Mouse (Mus musculus) stomach, postnatal 0 days (tissue): ENCODE measurements around the gene Klf12.

Source experiments
- CTCF ChIP-seq: IDR thresholded peaks from 2 replicates; pipeline ENCODE4 v1.5.1; 2016; ENCODE audit warnings: antibody characterized with exemption, low read depth, mild to moderate bottlenecking, moderate library complexity
- EP300 ChIP-seq: optimal IDR thresholded peaks from 2 replicates; pipeline ENCODE3; 2016; ENCODE audit warnings: antibody characterized with exemption

DNA sequence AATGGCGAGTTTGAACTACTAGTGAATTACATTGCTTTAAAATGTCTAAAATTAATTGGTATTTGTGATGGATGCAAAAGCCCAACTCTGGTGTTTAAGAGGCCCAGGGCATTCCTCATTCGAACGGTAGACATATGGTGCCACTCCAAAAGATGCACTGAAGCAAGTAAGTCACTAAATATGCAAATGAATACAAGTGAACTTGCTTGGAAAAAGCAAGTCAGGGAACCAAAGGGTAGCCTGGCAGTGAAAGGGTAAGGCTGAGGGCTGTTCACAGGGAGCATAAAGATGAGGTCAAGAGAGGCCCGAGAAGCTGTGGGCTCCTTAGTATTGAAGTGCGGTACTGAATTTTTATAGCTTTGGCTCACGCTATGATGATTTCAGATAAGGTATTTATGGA is 242.7 kb downstream of the Klf12 start:
- TF ChIP-seq CTCF (no peak), EP300 (no peak)
